7 mouse cellular contexts compared by ENCODE assay signal in genomic region chr8:79030326-79031265, GRCm38 (mm10). TPM values are rescaled to one million over a fixed set of nuclear protein-coding genes. Genes with fewer than 3 reads are reported as not detected.
DNase-seq lines count a peak whose midpoint lies in the region; ATAC-seq and TF ChIP-seq lines count a peak whose summit lies in the region.

No protein-coding gene starts in this region.

- peak; percentile 32 for ATAC-seq in intestine, embryonic 16.5 days
- ATAC-seq in midbrain, embryonic 11.5 days (ENCODE audit: low FRiP score), result no peak; the same call in 1 of the 2 replicates

- no peaks in the 10 kb centered on the region for H3K9me3 ChIP-seq in intestine, embryonic 16.5 days (ENCODE audit: control insufficient read depth, low read length)
- H3K9me3 ChIP-seq in midbrain, embryonic 11.5 days (ENCODE audit: control insufficient read depth, low read length), result no peaks in the 10 kb centered on the region

- WGBS in intestine, embryonic 16.5 days, result 1% methylated on average over 56 of the region's 62 CpGs
- under 1% methylated on average over 46 of the region's 62 CpGs for WGBS in midbrain, embryonic 11.5 days
- WGBS in small intestine, adult 2 months, result 1% methylated on average over 58 of the region's 62 CpGs

- H3K4me3 ChIP-seq in cortical plate, adult 2 months (ENCODE audit: insufficient read depth, low read length), result peak overlapping the region; percentile 94
- H3K4me3 ChIP-seq in intestine, embryonic 16.5 days (ENCODE audit: low read length), result peak overlapping the region; percentile 86
- H3K4me3 ChIP-seq in midbrain, embryonic 11.5 days (ENCODE audit: low read depth, low read length), result peak overlapping the region; percentile 96
- H3K4me3 ChIP-seq in small intestine, adult 2 months (ENCODE audit: low read depth, low read length), result peak overlapping the region; percentile 75

- H3K9ac ChIP-seq in intestine, embryonic 16.5 days (ENCODE audit: low read depth, low read length), result peak overlapping the region; percentile 100
- H3K9ac ChIP-seq in midbrain, embryonic 11.5 days (ENCODE audit: low read length), result peak overlapping the region; percentile 99

- TF ChIP-seq CTCF in cortical plate, adult 2 months (IDR thresholded peaks at IDR 0.05; ENCODE audit: extremely low read depth, insufficient read depth, low read length), result no peak
- TF ChIP-seq CTCF in small intestine, adult 2 months (IDR thresholded peaks at IDR 0.05; ENCODE audit: extremely low read depth, insufficient read length, insufficient replicate concordance, low read depth, low read length), result peak; percentile 21; the same call in 1 of the 2 replicates

- no peaks in the 10 kb centered on the region for H3K4me1 ChIP-seq in cortical plate, adult 2 months (ENCODE audit: control insufficient read depth, insufficient read depth, low read length)
- H3K4me1 ChIP-seq in intestine, embryonic 16.5 days (ENCODE audit: control insufficient read depth, insufficient read depth, low read length), result peaks cover 16% of the 10 kb centered on the region
- peaks cover 34% of the 10 kb centered on the region for H3K4me1 ChIP-seq in midbrain, embryonic 11.5 days (ENCODE audit: control insufficient read depth, insufficient read depth, low read length)
- H3K4me1 ChIP-seq in small intestine, adult 2 months (ENCODE audit: control insufficient read depth, insufficient read depth, insufficient read length, low read length), result no peaks in the 10 kb centered on the region

- peak; percentile 63 to 67 for DNase-seq in adrenal gland, adult 18-20 months (ENCODE audit: low spot score in 2 of 2)
- peak; percentile 36 for DNase-seq in gastrocnemius, postnatal 25 days
- DNase-seq in left cerebral cortex, postnatal 4 days, result peak; percentile 50
- peak; percentile 97 for DNase-seq in midbrain, embryonic 11.5 days (ENCODE audit: low spot score, missing footprints)

- H3K36me3 ChIP-seq in intestine, embryonic 16.5 days (ENCODE audit: control insufficient read depth, insufficient read depth, low read length), result no peaks in the 10 kb centered on the region
- H3K36me3 ChIP-seq in midbrain, embryonic 11.5 days (ENCODE audit: control insufficient read depth, insufficient read depth, low read length), result no peaks in the 10 kb centered on the region
- H3K36me3 ChIP-seq in small intestine, adult 2 months (ENCODE audit: control insufficient read depth, insufficient read depth, low read length), result no peaks in the 10 kb centered on the region

- 0 out of 2 replicates have a peak, but pooled peaks have one; percentile 19 for TF ChIP-seq POLR2A in cortical plate, adult 2 months (IDR thresholded peaks at IDR 0.05; ENCODE audit: extremely low read depth, insufficient read depth, low read length)
- TF ChIP-seq POLR2A in small intestine, adult 2 months (IDR thresholded peaks at IDR 0.05; ENCODE audit: low read depth, low read length), result no peak

- H3K27me3 ChIP-seq in intestine, embryonic 16.5 days (replicated peaks; ENCODE audit: control insufficient read depth, insufficient read depth, low read length), result no peaks in the 10 kb centered on the region
- H3K27me3 ChIP-seq in midbrain, embryonic 11.5 days (ENCODE audit: control insufficient read depth, insufficient read depth, low read length), result no peaks in the 10 kb centered on the region
- no peaks in the 10 kb centered on the region for H3K27me3 ChIP-seq in small intestine, adult 2 months (ENCODE audit: control insufficient read depth, insufficient read depth, low read length)

- H3K27ac ChIP-seq in cortical plate, adult 2 months (ENCODE audit: insufficient read depth, low read length), result peak overlapping the region; percentile 100
- peak overlapping the region; percentile 100 for H3K27ac ChIP-seq in intestine, embryonic 16.5 days (ENCODE audit: low read length)
- peak overlapping the region; percentile 100 for H3K27ac ChIP-seq in midbrain, embryonic 11.5 days (ENCODE audit: low read depth, low read length)
- H3K27ac ChIP-seq in small intestine, adult 2 months (ENCODE audit: insufficient read depth, low read depth, low read length), result peak overlapping the region; percentile 98

- peak overlapping the region; percentile 83 for H3K4me2 ChIP-seq in intestine, embryonic 16.5 days (ENCODE audit: low read depth, low read length)
- peak overlapping the region; percentile 64 for H3K4me2 ChIP-seq in midbrain, embryonic 11.5 days

- intact Hi-C loops in left cerebral cortex, postnatal 4 days (cut with DNase I), result loop anchor here (5.0 to 10.0 kb wide), 2 partner anchors 52 to 94 kb away; no protein-coding TSS in a partner anchor

RNA-seq across cellular contexts. Expression of gene Zfp827, which starts 2.4 kb away (rescaled TPM):
- 1 to 10 TPM; 6.1 to 6.8 TPM for total RNA-seq in adrenal gland, adult 18-20 months (2021)
- polyA plus RNA-seq in cortical plate, adult 2 months (2012; rRNA removed), result 29.6 and 32.4 TPM in 2 replicates
- 1 to 10 TPM; 3.8 to 4.5 TPM for total RNA-seq in gastrocnemius, postnatal 25 days (2021)
- 5.1 and 5.2 TPM in 2 replicates for polyA plus RNA-seq in intestine, embryonic 16.5 days (2015; fragmentation: Nextera tagmentation; extraction: Ambion mirVana)
- total RNA-seq in left cerebral cortex, postnatal 4 days (2021), result 10 to 100 TPM; 29.9 to 30.2 TPM
- polyA plus RNA-seq in midbrain, embryonic 11.5 days (2014; fragmentation: Nextera tagmentation; extraction: Ambion mirVana), result 9.5 TPM in 2 replicates
- 9.8 and 16.9 TPM in 2 replicates for polyA plus RNA-seq in small intestine, adult 2 months (2012; rRNA removed)

Comparison
In these comparisons a context has a peak if more than half of its experiments do, and no peak if none do; other contexts are left out.
1. DNase-seq: peak in every context shown above with its lines; median percentile 97 in midbrain, embryonic 11.5 days; 65 in adrenal gland, adult 18-20 months; 50 in left cerebral cortex, postnatal 4 days; 36 in gastrocnemius, postnatal 25 days.